Mouse (Mus musculus): ENCODE data around the gene Gpsm3. TPM values are rescaled to one million over a fixed set of nuclear protein-coding genes. Genes with fewer than 3 reads are reported as not detected.

Gene Gpsm3
- polyA plus RNA-seq, 1 experiment = 3.1 TPM

- H3K36me3 ChIP-seq (ENCODE audit: control insufficient read depth, insufficient read depth) = peaks cover 3% of the 10 kb centered on the region
Measured at GRCm38 (mm10) chr17:34613830-34614229, 24.2 kb downstream of the Gpsm3 start.

GRCm38 (mm10) chr17:34615871-34616270 lies 26.3 kb downstream of the Gpsm3 start, which contains the start of gene Egfl8:
Egfl8 (minus strand) TSS chr17:34615971.
- H3K4me2 ChIP-seq (ENCODE audit: low read depth) = no peak within 1 kb of the TSS
- no peaks in the 10 kb centered on the region for H3K27me3 ChIP-seq (ENCODE audit: control insufficient read depth, insufficient read depth, insufficient read length)
- H3ac ChIP-seq (ENCODE audit: control insufficient read depth, insufficient read length) = no peak within 1 kb of the TSS
- H3K79me2 ChIP-seq (ENCODE audit: control insufficient read depth, insufficient read depth) = no peaks in the 10 kb centered on the region
- H3K4me3 ChIP-seq = no peak within 1 kb of the TSS
- H3K36me3 ChIP-seq (ENCODE audit: control insufficient read depth, insufficient read depth) = peaks cover 3% of the 10 kb centered on the region
- TF ChIP-seq TCF3 (IDR thresholded peaks at IDR 0.05; ENCODE audit: insufficient read length, low read depth) (no peak), MYOG (IDR thresholded peaks at IDR 0.05; ENCODE audit: control insufficient read depth in 1 of 3, insufficient read depth in 1 of 3, insufficient read length in 2 of 3, low read depth in 2 of 3) (no peak), MAX (IDR thresholded peaks at IDR 0.05; ENCODE audit: low read depth) (no peak), E2F4 (IDR thresholded peaks at IDR 0.05; ENCODE audit: insufficient read depth) (no peak), TCF12 (IDR thresholded peaks at IDR 0.05; ENCODE audit: insufficient read depth, poor library complexity, severe bottlenecking) (no peak), SRF (IDR thresholded peaks at IDR 0.05; ENCODE audit: control insufficient read depth, insufficient read length, low read depth) (no peak), USF1 (IDR thresholded peaks at IDR 0.05; ENCODE audit: low read depth) (no peak), POLR2A (IDR thresholded peaks at IDR 0.05; ENCODE audit: insufficient read length, low read depth) (no peak), POLR2AphosphoS2 (IDR thresholded peaks at IDR 0.05; ENCODE audit: insufficient read length, low read depth) (no peak), REST (IDR thresholded peaks at IDR 0.05; ENCODE audit: insufficient read depth, insufficient read length) (no peak), MYOD1 (IDR thresholded peaks at IDR 0.05; ENCODE audit: control insufficient read depth in 1 of 3, insufficient read length in 2 of 3, low read depth in 2 of 3) (no peak)

More at GRCm38 (mm10) chr17:34613830-34614229, 24.2 kb downstream of the Gpsm3 start:
- Histone ChIP-seq H3K4me2 (ENCODE audit: low read depth) (no peak overlapping the region), H3K79me2 (ENCODE audit: control insufficient read depth, insufficient read depth) (peaks cover 3% of the 10 kb centered on the region), H3K4me3 (no peak overlapping the region), H3ac (ENCODE audit: control insufficient read depth, insufficient read length) (no peak overlapping the region), H3K27me3 (ENCODE audit: control insufficient read depth, insufficient read depth, insufficient read length) (no peaks in the 10 kb centered on the region)
- no peak for TF ChIP-seq CEBPB (IDR thresholded peaks at IDR 0.05; ENCODE audit: insufficient read depth, poor library complexity, severe bottlenecking)
- no peak for TF ChIP-seq TCF12 (IDR thresholded peaks at IDR 0.05; ENCODE audit: insufficient read depth, poor library complexity, severe bottlenecking)
- no peak for TF ChIP-seq USF1 (IDR thresholded peaks at IDR 0.05; ENCODE audit: low read depth)
- TF ChIP-seq MYOG (IDR thresholded peaks at IDR 0.05; ENCODE audit: control insufficient read depth in 1 of 3, insufficient read depth in 1 of 3, insufficient read length in 2 of 3, low read depth in 2 of 3) = no peak
- no peak for TF ChIP-seq E2F4 (IDR thresholded peaks at IDR 0.05; ENCODE audit: insufficient read depth)
- TF ChIP-seq MYOD1 (IDR thresholded peaks at IDR 0.05; ENCODE audit: control insufficient read depth in 1 of 3, insufficient read length in 2 of 3, low read depth in 2 of 3) = no peak
- TF ChIP-seq POLR2A (IDR thresholded peaks at IDR 0.05; ENCODE audit: insufficient read length, low read depth) = no peak
- TF ChIP-seq MAX (IDR thresholded peaks at IDR 0.05; ENCODE audit: low read depth) = no peak

GRCm38 (mm10) chr17:34618999-34619398 lies 29.4 kb downstream of the Gpsm3 start:
- no peak overlapping the region for H3K4me2 ChIP-seq (ENCODE audit: low read depth)
- H3K36me3 ChIP-seq (ENCODE audit: control insufficient read depth, insufficient read depth) = no peaks in the 10 kb centered on the region
- no peaks in the 10 kb centered on the region for H3K79me2 ChIP-seq (ENCODE audit: control insufficient read depth, insufficient read depth)
- H3K27me3 ChIP-seq (ENCODE audit: control insufficient read depth, insufficient read depth, insufficient read length) = no peaks in the 10 kb centered on the region
- no peak for TF ChIP-seq MYOD1 (IDR thresholded peaks at IDR 0.05; ENCODE audit: control insufficient read depth in 1 of 3, insufficient read length in 2 of 3, low read depth in 2 of 3)
- H3ac ChIP-seq (ENCODE audit: control insufficient read depth, insufficient read length) = no peak overlapping the region
- no peak overlapping the region for H3K4me3 ChIP-seq

GRCm38 (mm10) chr17:34621006-34621405 lies 31.4 kb downstream of the Gpsm3 start:
- H3K79me2 ChIP-seq (ENCODE audit: control insufficient read depth, insufficient read depth) = no peaks in the 10 kb centered on the region
- no peaks in the 10 kb centered on the region for H3K27me3 ChIP-seq (ENCODE audit: control insufficient read depth, insufficient read depth, insufficient read length)
- no peak overlapping the region for H3K4me3 ChIP-seq
- H3K4me2 ChIP-seq (ENCODE audit: low read depth) = no peak overlapping the region
- no peak for TF ChIP-seq TCF12 (IDR thresholded peaks at IDR 0.05; ENCODE audit: insufficient read depth, poor library complexity, severe bottlenecking)
- TF ChIP-seq MYOD1 (IDR thresholded peaks at IDR 0.05; ENCODE audit: control insufficient read depth in 1 of 3, insufficient read length in 2 of 3, low read depth in 2 of 3) = no peak
- no peak for TF ChIP-seq USF1 (IDR thresholded peaks at IDR 0.05; ENCODE audit: low read depth)
- H3ac ChIP-seq (ENCODE audit: control insufficient read depth, insufficient read length) = no peak overlapping the region
- H3K36me3 ChIP-seq (ENCODE audit: control insufficient read depth, insufficient read depth) = no peaks in the 10 kb centered on the region

GRCm38 (mm10) chr17:34623161-34623560 lies 33.6 kb downstream of the Gpsm3 start:
- H3K27me3 ChIP-seq (ENCODE audit: control insufficient read depth, insufficient read depth, insufficient read length) = no peaks in the 10 kb centered on the region
- H3K4me3 ChIP-seq = no peak overlapping the region
- no peaks in the 10 kb centered on the region for H3K79me2 ChIP-seq (ENCODE audit: control insufficient read depth, insufficient read depth)
- no peaks in the 10 kb centered on the region for H3K36me3 ChIP-seq (ENCODE audit: control insufficient read depth, insufficient read depth)
- no peak overlapping the region for H3ac ChIP-seq (ENCODE audit: control insufficient read depth, insufficient read length)
- TF ChIP-seq REST (IDR thresholded peaks at IDR 0.05; ENCODE audit: insufficient read depth, insufficient read length) (no peak), SRF (IDR thresholded peaks at IDR 0.05; ENCODE audit: control insufficient read depth, insufficient read length, low read depth) (no peak), MAX (IDR thresholded peaks at IDR 0.05; ENCODE audit: low read depth) (no peak), TCF3 (IDR thresholded peaks at IDR 0.05; ENCODE audit: insufficient read length, low read depth) (no peak), MYOG (IDR thresholded peaks at IDR 0.05; ENCODE audit: control insufficient read depth in 1 of 3, insufficient read depth in 1 of 3, insufficient read length in 2 of 3, low read depth in 2 of 3) (no peak), CEBPB (IDR thresholded peaks at IDR 0.05; ENCODE audit: insufficient read depth, poor library complexity, severe bottlenecking) (no peak), USF1 (IDR thresholded peaks at IDR 0.05; ENCODE audit: low read depth) (no peak), TCF12 (IDR thresholded peaks at IDR 0.05; ENCODE audit: insufficient read depth, poor library complexity, severe bottlenecking) (no peak), POLR2A (IDR thresholded peaks at IDR 0.05; ENCODE audit: insufficient read length, low read depth) (no peak), E2F4 (IDR thresholded peaks at IDR 0.05; ENCODE audit: insufficient read depth) (no peak), POLR2AphosphoS2 (IDR thresholded peaks at IDR 0.05; ENCODE audit: insufficient read length, low read depth) (no peak), MYOD1 (IDR thresholded peaks at IDR 0.05; ENCODE audit: control insufficient read depth in 1 of 3, insufficient read length in 2 of 3, low read depth in 2 of 3) (no peak)
- no peak overlapping the region for H3K4me2 ChIP-seq (ENCODE audit: low read depth)

Data from myocyte (in vitro differentiated cells).